Mouse (Mus musculus) midbrain, postnatal 0 days (tissue): Measurements from ENCODE around the gene Shpk. TPM values are rescaled to one million over a fixed set of nuclear protein-coding genes. Genes with fewer than 3 reads are reported as not detected.

Experiments
- ATAC-seq: fragments of 200-750 bp; cut with Nextera tagmentation; 2 replicates; pipeline ENCODE4 v1.8.0; 2017; ENCODE audit warnings: moderate number of reproducible peaks, mild to moderate bottlenecking, moderate TSS enrichment, moderate library complexity; ENCODE audit not compliant: low FRiP score
- DNase-seq: peaks from one replicate; pipeline ENCODE4 v3.0.0-alpha.2; 2015; ENCODE audit warnings: low spot score
- H3K27ac ChIP-seq: fragments of 300-500 bp; sonication (generic); 2 replicates; pipeline ENCODE4 v1.5.1; 2014; ENCODE audit warnings: low read depth, mild to moderate bottlenecking, low read length, mixed read lengths
- H3K27me3 ChIP-seq: fragments of 300-500 bp; sonication (generic); 2 replicates; pipeline ENCODE4 v1.6.1; 2014; ENCODE audit warnings: low read length, control low read depth, mixed read lengths; ENCODE audit not compliant: insufficient read depth
- H3K36me3 ChIP-seq: fragments of 300-500 bp; sonication (generic); 2 replicates; pipeline ENCODE4 v1.6.1; 2014; ENCODE audit warnings: low read length, control low read depth, mixed read lengths; ENCODE audit not compliant: insufficient read depth
- H3K4me1 ChIP-seq: fragments of 300-500 bp; sonication (generic); 2 replicates; pipeline ENCODE4 v1.6.1; 2014; ENCODE audit warnings: mild to moderate bottlenecking, control low read depth, antibody characterized with exemption, low read length, mixed read lengths; ENCODE audit not compliant: insufficient read depth
- H3K4me2 ChIP-seq: fragments of 300-500 bp; sonication (generic); 2 replicates; pipeline ENCODE4 v1.6.1; 2014; ENCODE audit warnings: low read depth, mild to moderate bottlenecking, low read length, mixed read lengths; ENCODE audit not compliant: poor library complexity, severe bottlenecking
- H3K4me3 ChIP-seq: fragments of 300-500 bp; sonication (generic); 2 replicates; pipeline ENCODE4 v1.5.1; 2014; ENCODE audit warnings: low read depth, mild to moderate bottlenecking, low read length, moderate library complexity
- H3K9ac ChIP-seq: fragments of 300-500 bp; sonication (generic); replicated peaks from 2 replicates; pipeline ENCODE4 v1.6.1; 2014; ENCODE audit warnings: mild to moderate bottlenecking, low read length, moderate library complexity, mixed read lengths; ENCODE audit not compliant: poor library complexity, severe bottlenecking
- H3K9me3 ChIP-seq: fragments of 300-500 bp; sonication (generic); 2 replicates; pipeline ENCODE4 v1.6.1; 2016; ENCODE audit warnings: low read length, control low read depth
- CTCF ChIP-seq: IDR thresholded peaks from 2 replicates; pipeline ENCODE4 v1.5.1; 2016; ENCODE audit warnings: antibody characterized with exemption, mild to moderate bottlenecking
- WGBS: fragments of 180-500 bp; shearing (Covaris S2); extraction: QIAGEN DNeasy Blood & Tissue Kit; methylation state at CpG from one replicate; pipeline ENCODE4 v1.1.7; 2014; 5-methylcytosine and 5-hydroxymethylcytosine counted together
- polyA plus RNA-seq: library from polyadenylated mRNA; unstranded; fragments of >200 nt; fragmentation: Nextera tagmentation; extraction: Ambion mirVana; gene quantifications from 2 replicates; pipeline ENCODE4 v1.2.1, GENCODE M21; 2015
- total RNA-seq: library from RNA; depleted of rRNA; stranded (reverse); fragments of >200 nt; gene quantifications from 2 replicates; pipeline ENCODE4 v1.2.3, GENCODE M21; 2014

Gene Shpk
- total and polyA plus RNA-seq, 2 experiments from 2014 or later, result 2.2 to 2.7 TPM

- under 1% methylated on average over 80 of the region's 81 CpGs for WGBS
- 0 out of 2 replicates have a peak, but pooled peaks cover 3% of the 10 kb centered on the region for H3K36me3 ChIP-seq
- H3K27ac ChIP-seq, result peak within 1 kb of the TSS; percentile 83
- peak; percentile 99 for DNase-seq
- H3K4me3 ChIP-seq, result peak within 1 kb of the TSS; percentile 93
- H3K4me2 ChIP-seq, result peak within 1 kb of the TSS; percentile 74
- no peaks in the 10 kb centered on the region for H3K27me3 ChIP-seq
- H3K9me3 ChIP-seq, result no peaks in the 10 kb centered on the region
- H3K9ac ChIP-seq, result peak within 1 kb of the TSS; percentile 86
- TF ChIP-seq CTCF, result no peak; the same call in 1 of the 2 replicates
- H3K4me1 ChIP-seq, result no peaks in the 10 kb centered on the region
- peak; percentile 97 for ATAC-seq
Observed at GRCm38 (mm10) chr11:73176608-73177508, 22.4 kb upstream of the Shpk start, which contains the start of the genes Emc6 and Tax1bp3. Gene Emc6 (minus strand): TSS chr11:73177037. Gene Tax1bp3 (plus strand): TSS chr11:73177083.

- WGBS, result under 1% methylated on average over 26 of the region's 28 CpGs
- TF ChIP-seq CTCF, result no peak
- H3K27ac ChIP-seq, result peak overlapping the region; percentile 83
- no peaks in the 10 kb centered on the region for H3K9me3 ChIP-seq
- H3K4me2 ChIP-seq, result peak overlapping the region; percentile 61
- peak overlapping the region; percentile 93 for H3K4me3 ChIP-seq
- no peaks in the 10 kb centered on the region for H3K27me3 ChIP-seq
- DNase-seq (peak; percentile 56), ATAC-seq (peak; percentile 38; the same call in 1 of the 2 replicates)
- 0 out of 2 replicates have a peak, but pooled peaks cover 7% of the 10 kb centered on the region for H3K36me3 ChIP-seq
- no peaks in the 10 kb centered on the region for H3K4me1 ChIP-seq
- H3K9ac ChIP-seq, result peak overlapping the region; percentile 86
Observed at GRCm38 (mm10) chr11:73177509-73177875, 21.8 kb upstream of the Shpk start.

- peak; percentile 42 for TF ChIP-seq CTCF
- Histone ChIP-seq H3K27me3 (no peaks in the 10 kb centered on the region), H3K4me1 (no peaks in the 10 kb centered on the region), H3K4me3 (peak overlapping the region; percentile 93), H3K9ac (peak overlapping the region; percentile 86), H3K4me2 (peak overlapping the region; percentile 61), H3K27ac (peak overlapping the region; percentile 83; the same call in 1 of the 2 replicates), H3K36me3 (0 out of 2 replicates have a peak, but pooled peaks cover 9% of the 10 kb centered on the region), H3K9me3 (no peaks in the 10 kb centered on the region)
- DNase-seq (no peak), ATAC-seq (no peak)
- 5% methylated on average over 2 of the region's 2 CpGs for WGBS
Observed at GRCm38 (mm10) chr11:73177895-73178294, 21.4 kb upstream of the Shpk start.

- H3K27ac ChIP-seq, result no peak overlapping the region
- peaks cover 60% of the 10 kb centered on the region for H3K36me3 ChIP-seq
- TF ChIP-seq CTCF, result no peak
- 92% methylated on average over 10 of the region's 10 CpGs for WGBS
- H3K4me2 ChIP-seq, result no peak overlapping the region
- H3K4me3 ChIP-seq, result no peak overlapping the region
- no peak overlapping the region for H3K9ac ChIP-seq
- H3K9me3 ChIP-seq, result no peaks in the 10 kb centered on the region
- no peaks in the 10 kb centered on the region for H3K27me3 ChIP-seq
- no peaks in the 10 kb centered on the region for H3K4me1 ChIP-seq
- no peak for DNase-seq
- ATAC-seq, result no peak
Observed at GRCm38 (mm10) chr11:73185872-73186615, 13.2 kb upstream of the Shpk start.

- no peak for ATAC-seq
- H3K36me3 ChIP-seq, result peaks cover 68% of the 10 kb centered on the region
- no peaks in the 10 kb centered on the region for H3K4me1 ChIP-seq
- WGBS, result 85% methylated on average over 6 of the region's 6 CpGs
- H3K27me3 ChIP-seq, result no peaks in the 10 kb centered on the region
- no peak overlapping the region for H3K9ac ChIP-seq
- no peak overlapping the region for H3K27ac ChIP-seq
- H3K9me3 ChIP-seq, result no peaks in the 10 kb centered on the region
- H3K4me2 ChIP-seq, result no peak overlapping the region
- H3K4me3 ChIP-seq, result no peak overlapping the region
- DNase-seq, result no peak
- TF ChIP-seq CTCF, result no peak
Observed at GRCm38 (mm10) chr11:73187231-73187630, 12.0 kb upstream of the Shpk start.
